Mouse (Mus musculus): ENCODE results near the gene Pdzk1.

The Pdzk1 gene

GRCm38 (mm10) chr3:96838996-96839645 lies 10.0 kb downstream of the Pdzk1 start:
- DNase-seq, result no peak

GRCm38 (mm10) chr3:96845191-96845590 lies 16.1 kb downstream of the Pdzk1 start:
- DNase-seq, result no peak

- DNase-seq, result peak; percentile 22
These were observed 16.7 kb downstream of the Pdzk1 start for GRCm38 (mm10) chr3:96845806-96846205.

GRCm38 (mm10) chr3:96846985-96847384 lies 17.9 kb downstream of the Pdzk1 start:
- DNase-seq, result no peak

- DNase-seq, result no peak
These were observed 18.6 kb downstream of the Pdzk1 start for GRCm38 (mm10) chr3:96847661-96848060.

GRCm38 (mm10) chr3:96848470-96848869 lies 19.4 kb downstream of the Pdzk1 start:
- DNase-seq, result no peak

- DNase-seq, result no peak
These were observed 20.2 kb downstream of the Pdzk1 start for GRCm38 (mm10) chr3:96849168-96849727.

- no peak for DNase-seq
These were observed 23.5 kb downstream of the Pdzk1 start for GRCm38 (mm10) chr3:96852561-96852960.

GRCm38 (mm10) chr3:96854376-96854775 lies 25.3 kb downstream of the Pdzk1 start:
- no peak for DNase-seq

- no peak for DNase-seq
These were observed 26.7 kb downstream of the Pdzk1 start for GRCm38 (mm10) chr3:96855833-96856232.

- DNase-seq, result no peak
These were observed 31.4 kb downstream of the Pdzk1 start for GRCm38 (mm10) chr3:96860498-96860897.

- no peak for DNase-seq
These were observed 38.8 kb downstream of the Pdzk1 start for GRCm38 (mm10) chr3:96867863-96868262.

GRCm38 (mm10) chr3:96868566-96868965 lies 39.5 kb downstream of the Pdzk1 start:
- no peak for DNase-seq

GRCm38 (mm10) chr3:96869091-96869490 lies 40.0 kb downstream of the Pdzk1 start:
- DNase-seq, result no peak

- no peak for DNase-seq
These were observed 41.2 kb downstream of the Pdzk1 start for GRCm38 (mm10) chr3:96870270-96870669.

- no peak for DNase-seq
These were observed 42.0 kb downstream of the Pdzk1 start for GRCm38 (mm10) chr3:96871070-96871469.

GRCm38 (mm10) chr3:96872501-96872900 lies 43.4 kb downstream of the Pdzk1 start:
- DNase-seq, result no peak

- DNase-seq, result no peak
These were observed 45.9 kb downstream of the Pdzk1 start for GRCm38 (mm10) chr3:96874808-96875571.

- DNase-seq, result no peak
These were observed 50.5 kb downstream of the Pdzk1 start for GRCm38 (mm10) chr3:96879536-96879935.

- DNase-seq, result no peak
These were observed 51.3 kb downstream of the Pdzk1 start for GRCm38 (mm10) chr3:96880385-96880784.

GRCm38 (mm10) chr3:96881557-96881956 lies 52.5 kb downstream of the Pdzk1 start:
- DNase-seq, result no peak

- DNase-seq, result no peak
These were observed 53.2 kb downstream of the Pdzk1 start for GRCm38 (mm10) chr3:96882061-96882849.

GRCm38 (mm10) chr3:96883690-96884089 lies 54.6 kb downstream of the Pdzk1 start:
- DNase-seq, result no peak
